Mouse (Mus musculus) heart, adult 2 months (tissue): ENCODE measurements around the gene Mul1.

Source experiments
- CTCF ChIP-seq: fragments of 200-600 bp; IDR thresholded peaks from 2 replicates; pipeline ENCODE4 v1.8.1; 2022; ENCODE audit warnings: antibody characterized with exemption, mild to moderate bottlenecking, moderate library complexity
- EP300 ChIP-seq: fragments of 200-500 bp; IDR thresholded peaks from 2 replicates; pipeline ENCODE4 v1.6.1; 2011; ENCODE audit warnings: low read depth, low read length, control low read depth; ENCODE audit not compliant: insufficient read depth
- POLR2A ChIP-seq: fragments of 200-500 bp; IDR thresholded peaks from 2 replicates; pipeline ENCODE4 v1.6.1; 2011; ENCODE audit warnings: mild to moderate bottlenecking, low read depth, low read length, control low read depth; ENCODE audit not compliant: insufficient read depth

GRCm38 (mm10) chr4:138453097-138453752 is 18.8 kb downstream of the Mul1 start:
- TF ChIP-seq CTCF (no peak), POLR2A (no peak), EP300 (no peak)
